Mouse (Mus musculus) lung, embryonic 14.5 days (tissue): ENCODE results near the gene Pfas. TPM values are rescaled to one million over a fixed set of nuclear protein-coding genes. Genes with fewer than 3 reads are reported as not detected.
"Not testable (repeated sequence)": the region's sequence is repeated elsewhere in the genome, so short reads cannot be mapped to it uniquely, and the experiment has no call there.

Experiments
- ATAC-seq: fragments of 200-750 bp; cut with Nextera tagmentation; 2 replicates; pipeline ENCODE4 v1.8.0; 2017; ENCODE audit warnings: mild to moderate bottlenecking, moderate TSS enrichment, moderate library complexity; ENCODE audit not compliant: insufficient read depth
- DNase-seq: peaks from one replicate; pipeline ENCODE4 v3.0.0-alpha.2; 2015
- H3K27ac ChIP-seq: fragments of 300-500 bp; sonication (generic); 2 replicates; pipeline ENCODE4 v1.5.1; 2014; ENCODE audit warnings: low read depth, mild to moderate bottlenecking, moderate library complexity
- H3K27me3 ChIP-seq: fragments of 300-500 bp; sonication (generic); 2 replicates; pipeline ENCODE4 v1.6.1; 2014; ENCODE audit warnings: low read length, control low read depth; ENCODE audit not compliant: insufficient read depth
- H3K36me3 ChIP-seq: fragments of 300-500 bp; sonication (generic); 2 replicates; pipeline ENCODE4 v1.6.1; 2014; ENCODE audit warnings: control low read depth; ENCODE audit not compliant: insufficient read depth
- H3K4me1 ChIP-seq: fragments of 300-500 bp; sonication (generic); 2 replicates; pipeline ENCODE4 v1.6.1; 2014; ENCODE audit warnings: antibody characterized with exemption, control low read depth; ENCODE audit not compliant: insufficient read depth
- H3K4me2 ChIP-seq: fragments of 300-500 bp; sonication (generic); 2 replicates; pipeline ENCODE4 v1.6.1; 2014; ENCODE audit warnings: mild to moderate bottlenecking
- H3K4me3 ChIP-seq: fragments of 300-500 bp; sonication (generic); 2 replicates; pipeline ENCODE4 v1.5.1; 2014; ENCODE audit warnings: low read depth, low read length
- H3K9ac ChIP-seq: fragments of 300-500 bp; sonication (generic); 2 replicates; pipeline ENCODE4 v1.6.1; 2014
- H3K9me3 ChIP-seq: fragments of 300-500 bp; sonication (generic); 2 replicates; pipeline ENCODE4 v1.6.1; 2016; ENCODE audit warnings: low read depth, low read length, control low read depth
- CTCF ChIP-seq: IDR thresholded peaks from 2 replicates; pipeline ENCODE4 v1.5.1; 2016; ENCODE audit warnings: antibody characterized with exemption, low read depth
- WGBS: fragments of 180-500 bp; shearing (Covaris S2); extraction: QIAGEN DNeasy Blood & Tissue Kit; methylation state at CpG from one replicate; pipeline ENCODE4 v1.1.7; 2014; 5-methylcytosine and 5-hydroxymethylcytosine counted together
- microRNA-seq: library from miRNA; unstranded; fragments of <30 nt; microRNA quantifications from one replicate; pipeline ENCODE4, GENCODE M21; 2016; ENCODE audit warnings: borderline number of aligned reads
- polyA plus RNA-seq: library from polyadenylated mRNA; unstranded; fragments of >200 nt; fragmentation: Nextera tagmentation; extraction: Ambion mirVana; gene quantifications from 2 replicates; pipeline ENCODE4 v1.2.1, GENCODE M21; 2014

The Pfas gene
- polyA plus RNA-seq, 1 experiment from 2014 or later: 43.3 TPM

- H3K36me3 ChIP-seq: no peaks in the 10 kb centered on the region
- H3K4me3 ChIP-seq: peak overlapping the region; percentile 38
- peak overlapping the region; percentile 58 for H3K4me2 ChIP-seq
- no peaks in the 10 kb centered on the region for H3K27me3 ChIP-seq
- TF ChIP-seq CTCF: no peak
- peak; percentile 99 for ATAC-seq
- H3K9ac ChIP-seq: peak overlapping the region; percentile 49
- 3% methylated on average over 16 of the region's 16 CpGs for WGBS
- no peak overlapping the region for H3K27ac ChIP-seq
- H3K9me3 ChIP-seq: no peaks in the 10 kb centered on the region
- peak; percentile 95 for DNase-seq
- H3K4me1 ChIP-seq: no peaks in the 10 kb centered on the region
Measured at GRCm38 (mm10) chr11:68939451-68940304, 68.6 kb downstream of the Pfas start.

- H3K36me3 ChIP-seq, H3K9ac ChIP-seq, H3K27me3 ChIP-seq, H3K9me3 ChIP-seq, H3K4me3 ChIP-seq, H3K4me1 ChIP-seq, H3K4me2 ChIP-seq, ATAC-seq, H3K27ac ChIP-seq, DNase-seq: not testable (repeated sequence)
- WGBS: 81% methylated on average over 4 of the region's 4 CpGs
Measured at GRCm38 (mm10) chr11:68936951-68937350, 71.3 kb downstream of the Pfas start.

Small RNA genes within 50 kb of the gene (microRNA-seq; reads per million reads assigned to microRNA genes)
- gene Mir3062: 4.3 reads per million, percentile 15 among the genes with 10 or more reads in this experiment

Other genes with a start within 250 kb of the Pfas start
- 63.1 and 67.6 TPM in 2 replicates for gene Ndel1, start 136.6 kb downstream of the Pfas start, polyA plus RNA-seq
- gene Rnf222, start 119.9 kb downstream of the Pfas start, polyA plus RNA-seq: 0.07 and 0.11 TPM in 2 replicates
- gene Rpl26, start 106.9 kb downstream of the Pfas start, polyA plus RNA-seq: 1,103 and 1,167 TPM in 2 replicates
- not detected in 2 replicates for gene Odf4, start 81.4 kb downstream of the Pfas start, polyA plus RNA-seq
- 21.6 and 23.9 TPM in 2 replicates for gene Arhgef15, start 51.0 kb downstream of the Pfas start, polyA plus RNA-seq
- 3.9 and 4.0 TPM in 2 replicates for gene Slc25a35, start 40.3 kb downstream of the Pfas start, polyA plus RNA-seq
- 49.9 TPM in 2 replicates for gene Rangrf, start 33.3 kb downstream of the Pfas start, polyA plus RNA-seq
- 59.3 and 63.6 TPM in 2 replicates for gene Ctc1, start 7.5 kb upstream of the Pfas start, polyA plus RNA-seq
- gene Aurkb, start 37.2 kb upstream of the Pfas start, polyA plus RNA-seq: 209 and 211 TPM in 2 replicates
- 8.0 and 9.5 TPM in 2 replicates for gene Borcs6, start 51.3 kb upstream of the Pfas start, polyA plus RNA-seq
- 51.0 and 54.4 TPM in 2 replicates for gene Tmem107, start 62.3 kb upstream of the Pfas start, polyA plus RNA-seq
- gene Vamp2, start 80.0 kb upstream of the Pfas start, polyA plus RNA-seq: 64.0 and 64.2 TPM in 2 replicates
- gene Per1, start 86.8 kb upstream of the Pfas start, polyA plus RNA-seq: 15.4 and 23.7 TPM in 2 replicates
- 0.57 and 0.68 TPM in 2 replicates for gene Hes7, start 111.9 kb upstream of the Pfas start, polyA plus RNA-seq
- gene 9130213A22Rik, start 114.1 kb upstream of the Pfas start, polyA plus RNA-seq: 0.19 and 0.41 TPM in 2 replicates
- gene Aloxe3, start 117.4 kb upstream of the Pfas start, polyA plus RNA-seq: 0.09 and 0.17 TPM in 2 replicates
- gene Alox12b, start 148.5 kb upstream of the Pfas start, polyA plus RNA-seq: not detected in 2 replicates
- not detected in 2 replicates for gene Alox8, start 189.4 kb upstream of the Pfas start, polyA plus RNA-seq
- gene Gucy2e, start 228.6 kb upstream of the Pfas start, polyA plus RNA-seq: not detected in 2 replicates